14 mouse cellular contexts compared by ENCODE assay signal in genomic region chr6:99999711-100000365, GRCm38 (mm10).
DNase-seq lines count a peak whose midpoint lies in the region; ATAC-seq lines count a peak whose summit lies in the region.
"Had no signal": no experiment of that assay in that cellular context is flagged by ENCODE, and none has a peak within 500 bp of the region (broad histone marks: within the 10 kb centered on the region; RNA-seq: fewer than 3 reads in every experiment).

No protein-coding gene starts in this region.

- H3K4me3 ChIP-seq in kidney, embryonic 14.5 days (ENCODE audit: low read length): no peak overlapping the region
- H3K4me3 ChIP-seq: heart, adult 2 months had no signal

- 43% methylated on average over 13 of the region's 13 CpGs for WGBS in kidney, embryonic 14.5 days

- intact Hi-C loops in left cerebral cortex, postnatal 4 days (cut with DNase I): no loop called here
- intact Hi-C loops in left cerebral cortex, postnatal 36 days (cut with DNase I): no loop called here
- intact Hi-C loops in heart, postnatal 36 days (cut with DNase I): no loop called here

- peaks cover 7% of the 10 kb centered on the region for H3K27me3 ChIP-seq in kidney, embryonic 14.5 days (ENCODE audit: control insufficient read depth, insufficient read depth, low read length)

- H3K36me3 ChIP-seq in kidney, embryonic 14.5 days (ENCODE audit: control insufficient read depth, insufficient read depth, low read length): no peaks in the 10 kb centered on the region

- no peak overlapping the region for H3K9ac ChIP-seq in kidney, embryonic 14.5 days (ENCODE audit: low read depth, low read length)
- H3K9ac ChIP-seq: liver, embryonic 14.5 days had no signal

- H3K27ac ChIP-seq in kidney, embryonic 14.5 days (ENCODE audit: low read depth, low read length): no peak overlapping the region
- H3K27ac ChIP-seq: heart, adult 2 months; liver, embryonic 14.5 days had no signal

- no peaks in the 10 kb centered on the region for H3K4me1 ChIP-seq in kidney, embryonic 14.5 days (ENCODE audit: control insufficient read depth, insufficient read depth, low read length)

- no peaks in the 10 kb centered on the region for H3K9me3 ChIP-seq in kidney, embryonic 14.5 days (ENCODE audit: control insufficient read depth, low read length)

- peak; percentile 26 for DNase-seq in left cerebral cortex, postnatal 4 days
- DNase-seq in left cerebral cortex, postnatal 36 days (ENCODE audit: low spot score in 2 of 2): no peak
- peak; percentile 71 for DNase-seq in embryo, embryonic 9.5 days (ENCODE audit: extremely low spot score)
- peak; percentile 77 for DNase-seq in mesoderm, embryonic 11.5 days (ENCODE audit: low read depth, low spot score)
- peak; percentile 52 for DNase-seq in retina, embryonic 14.5 days (ENCODE audit: low spot score)
- no peak for DNase-seq in spleen, postnatal 14 days (ENCODE audit: low spot score in 2 of 2)
- DNase-seq in heart, postnatal 36 days: no peak
- DNase-seq: heart, adult 2 months; heart, postnatal 14 days; kidney, adult 8-10 months; lung, postnatal 4 days; thymus, postnatal 36 days had no signal

- ATAC-seq in kidney, embryonic 14.5 days (ENCODE audit: low FRiP score, low TSS enrichment): no peak

- H3K4me2 ChIP-seq in kidney, embryonic 14.5 days (replicated peaks; ENCODE audit: low read depth, low read length): no peak overlapping the region

Comparison
In these comparisons a context has a peak if more than half of its experiments do, and no peak if none do; other contexts are left out.
1. DNase-seq: peak in left cerebral cortex, postnatal 4 days (single experiment), embryo, embryonic 9.5 days (single experiment), mesoderm, embryonic 11.5 days (single experiment) and retina, embryonic 14.5 days (single experiment); none in left cerebral cortex, postnatal 36 days (0 of 2), spleen, postnatal 14 days (0 of 2) and heart, postnatal 36 days (0 of 2).